Mouse (Mus musculus) kidney, adult 9 months (tissue): ENCODE results near the gene Barhl2.

Experiments used
- DNase-seq: peaks from one replicate; pipeline ENCODE4 v3.0.0; 2022

Gene Barhl2

DNA sequence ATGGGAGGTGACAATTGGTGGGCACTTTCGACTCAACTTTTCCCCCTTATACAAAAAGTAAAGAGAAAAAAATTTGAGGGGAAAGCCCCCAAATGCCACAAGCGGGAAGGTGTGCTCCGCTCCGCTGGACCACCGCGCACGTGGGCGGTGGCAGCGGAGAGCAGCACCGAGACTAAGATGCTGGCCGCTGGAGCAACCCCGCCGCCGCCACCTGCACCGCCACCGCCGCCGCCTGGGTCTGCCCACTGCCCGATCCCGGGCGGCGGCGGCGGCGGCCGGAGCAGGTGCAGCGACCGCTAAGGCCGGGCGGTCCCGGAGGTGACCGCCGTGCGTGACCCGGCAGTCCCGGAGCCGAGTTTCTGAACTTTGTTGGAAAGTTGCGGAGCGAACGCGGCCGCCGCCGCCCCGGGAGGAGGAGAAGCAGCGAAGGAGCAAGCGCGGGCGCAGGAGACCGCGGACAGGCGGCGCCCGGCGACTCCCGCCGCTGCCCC lies at the start of gene Barhl2:
TSS of gene Barhl2 (minus strand) at position 181 of the 491 bp plus-strand sequence.
- DNase-seq: no peak

DNA sequence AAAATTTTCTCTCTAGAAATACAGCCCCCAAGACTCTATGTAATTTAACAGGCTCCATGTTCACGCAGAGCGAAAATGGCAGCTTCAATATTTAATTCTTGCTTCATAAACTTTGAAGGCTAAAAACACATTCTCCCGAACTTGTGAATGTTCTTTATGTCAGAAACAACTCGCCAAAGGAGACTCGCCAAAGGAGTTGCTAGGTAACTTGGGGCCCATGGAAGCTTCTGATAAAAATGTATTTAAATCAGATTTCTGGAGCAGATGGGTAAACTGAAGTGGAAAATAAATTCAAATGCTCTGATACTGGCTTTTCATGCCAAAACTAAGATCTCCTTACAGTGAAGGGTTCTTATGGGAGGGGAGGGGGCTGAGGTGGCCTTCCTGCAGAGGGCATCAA lies 48.1 kb upstream of the Barhl2 start:
- DNase-seq: no peak

DNA sequence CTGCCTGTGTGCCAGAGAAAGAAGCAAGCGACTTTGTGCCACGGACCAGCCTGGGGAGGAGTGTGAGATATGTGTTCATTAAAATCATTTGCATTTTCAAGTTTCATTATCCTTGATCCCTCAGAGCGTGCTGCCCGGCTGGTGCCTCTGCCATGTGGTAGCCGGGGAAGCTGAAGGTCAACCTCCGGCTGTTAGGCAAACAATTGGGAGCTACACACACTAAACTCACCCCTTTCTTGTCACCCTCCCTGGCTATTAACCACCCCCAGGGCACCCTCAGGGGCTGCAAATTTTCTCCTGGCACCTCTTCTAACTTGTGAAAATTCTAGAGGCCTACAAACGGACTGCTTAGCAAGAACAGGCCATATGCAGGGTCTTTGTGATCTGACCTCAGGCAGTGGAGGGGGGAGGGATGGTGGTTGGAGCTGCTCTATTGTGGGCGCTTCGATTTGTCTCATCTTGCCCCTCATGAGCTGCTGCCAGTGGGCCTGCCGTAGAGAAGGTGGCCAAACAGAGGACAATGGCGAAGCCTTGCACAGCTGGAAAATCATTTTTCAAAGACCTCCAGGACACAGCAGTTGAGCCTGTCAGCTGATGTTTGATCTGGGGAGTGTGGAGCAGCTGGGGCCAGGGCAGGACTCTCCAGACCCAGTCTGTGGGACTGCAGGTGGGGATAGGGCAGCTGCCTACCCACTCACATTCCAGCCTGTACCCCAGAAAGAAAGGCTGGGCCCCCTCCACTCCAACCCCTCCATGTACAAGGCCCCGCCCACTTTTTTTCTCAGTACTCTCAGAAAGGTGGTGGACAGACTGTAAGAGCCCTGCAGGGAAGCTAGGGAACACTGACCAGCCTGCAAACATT lies 44.9 kb upstream of the Barhl2 start:
- no peak for DNase-seq

DNA sequence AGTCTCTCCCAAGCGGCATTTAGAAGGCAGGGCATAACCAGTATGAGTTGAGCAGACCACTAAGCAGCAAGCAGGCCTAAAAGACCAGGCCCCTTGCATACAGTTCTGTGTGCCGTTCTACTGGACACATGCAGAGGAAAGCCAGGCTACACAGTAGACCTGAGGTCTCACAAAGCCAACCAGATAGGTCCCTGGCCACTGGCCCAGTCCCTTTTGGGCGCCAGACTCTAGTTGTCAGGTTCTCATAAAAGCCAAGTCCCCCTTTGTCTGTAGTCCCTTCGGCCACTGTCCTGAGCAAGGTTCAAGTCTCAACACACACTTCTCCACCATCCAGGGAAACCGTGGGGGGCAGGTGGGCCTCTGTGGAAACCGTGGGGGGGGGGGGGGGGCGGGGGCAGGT lies 44.3 kb upstream of the Barhl2 start:
- DNase-seq: no peak

DNA sequence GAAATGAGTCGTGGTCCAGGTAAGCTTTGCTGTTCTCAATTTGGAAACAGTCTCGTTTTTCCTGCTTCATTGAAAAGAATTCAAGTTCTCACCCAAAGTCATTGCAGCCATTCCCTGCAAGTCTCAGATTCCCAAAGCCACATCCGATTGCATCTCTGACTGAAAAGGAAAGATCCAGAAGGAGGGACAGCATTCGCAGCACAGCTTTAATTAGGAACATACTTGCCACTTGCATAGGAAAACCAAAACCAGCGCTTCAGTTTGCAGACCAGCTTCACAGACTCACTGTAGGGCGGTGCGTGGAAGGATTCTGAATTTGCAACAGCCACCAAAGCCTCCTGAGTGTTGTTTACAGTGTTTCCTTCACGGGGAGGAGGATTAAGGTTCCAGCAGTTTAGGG lies 33.8 kb upstream of the Barhl2 start:
- no peak for DNase-seq

DNA sequence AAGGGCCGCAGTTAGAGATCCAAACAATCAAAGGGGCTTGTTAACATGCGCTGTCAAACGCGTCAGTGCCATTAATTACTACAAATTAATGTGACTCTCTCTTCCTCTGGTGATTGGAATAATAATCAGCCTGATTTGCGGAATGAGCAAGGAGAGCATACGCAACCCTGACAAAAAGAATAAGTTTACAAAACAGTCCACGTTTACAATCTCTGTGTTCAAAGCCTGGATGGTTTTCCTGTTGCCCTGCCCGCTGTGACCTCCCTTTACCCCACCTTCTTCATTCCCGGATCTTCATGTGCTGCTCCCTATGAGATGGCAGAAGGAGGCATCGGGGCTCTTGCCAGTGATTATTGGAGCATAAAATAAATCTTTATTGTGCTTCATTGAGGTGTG lies 14.1 kb upstream of the Barhl2 start:
- no peak for DNase-seq

DNA sequence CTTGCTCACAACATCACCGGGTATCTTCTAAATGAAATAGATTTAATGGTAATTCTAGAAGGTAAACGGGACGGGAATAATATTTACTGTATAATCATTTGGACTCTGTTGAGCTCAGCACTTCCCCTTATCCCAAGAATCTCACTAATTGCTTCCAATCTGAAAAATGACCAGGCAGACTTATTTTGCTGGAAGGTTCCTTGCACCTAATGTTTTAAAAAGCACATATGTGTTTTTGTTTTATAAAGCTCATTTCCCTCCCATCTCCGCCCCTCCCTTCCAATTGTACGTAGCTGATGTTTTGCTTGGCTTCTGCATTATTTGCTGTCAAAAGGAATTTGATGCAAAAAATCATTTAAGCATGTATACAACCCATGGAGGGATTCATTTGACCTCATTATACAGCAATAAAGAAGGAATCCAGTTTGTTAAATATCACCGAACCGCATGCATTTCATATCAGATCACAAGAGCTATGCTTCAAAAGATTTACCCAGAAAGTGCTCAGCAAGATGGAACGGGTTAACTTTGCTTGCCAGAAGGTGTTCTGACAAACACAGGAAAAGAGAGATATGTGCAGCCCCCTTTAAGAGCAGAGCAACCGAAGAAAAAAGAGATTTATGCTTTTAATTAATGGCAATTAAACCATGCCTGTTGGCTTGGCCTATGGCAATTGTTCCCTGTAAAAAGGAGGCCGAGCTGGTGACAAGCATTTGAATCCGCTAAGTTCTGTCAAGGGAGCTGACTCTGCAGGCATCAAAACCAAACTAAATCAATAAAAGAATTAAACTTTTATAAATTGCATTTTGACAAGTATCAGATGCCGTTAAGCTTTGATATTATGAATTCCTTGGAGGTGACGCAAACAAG lies 13.5 kb upstream of the Barhl2 start:
- no peak for DNase-seq

DNA sequence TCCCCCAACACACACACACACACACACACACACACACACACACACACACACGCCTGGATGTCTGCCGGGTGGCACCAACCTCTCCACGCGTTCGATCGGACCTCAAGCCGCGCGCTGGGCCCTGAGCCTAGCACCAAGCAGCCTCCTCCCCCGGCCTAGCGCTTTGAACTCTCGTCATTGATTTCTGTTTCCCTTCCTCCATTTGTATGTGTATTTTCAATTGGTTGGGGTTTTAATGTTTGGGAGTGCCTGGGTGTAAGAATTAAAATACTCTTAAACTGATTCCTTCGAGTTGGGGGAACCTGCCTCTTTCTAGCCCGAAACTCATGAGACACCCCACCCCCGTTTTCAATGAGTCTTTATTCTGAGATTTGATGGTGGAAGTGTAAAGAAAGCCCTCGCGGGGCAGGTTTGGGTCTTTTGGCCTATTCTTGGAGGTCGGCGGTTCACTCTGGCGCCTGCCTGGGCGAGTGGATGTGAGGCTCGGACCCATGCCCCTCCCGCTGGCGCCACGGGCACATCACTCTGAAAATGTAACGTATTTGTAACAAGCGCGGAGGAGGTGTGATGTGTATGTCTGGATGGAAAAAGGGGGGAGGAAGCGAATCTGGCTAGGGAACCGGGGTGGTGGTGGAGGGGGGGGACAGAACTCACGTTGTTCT lies 7.3 kb upstream of the Barhl2 start:
- DNase-seq: no peak

DNA sequence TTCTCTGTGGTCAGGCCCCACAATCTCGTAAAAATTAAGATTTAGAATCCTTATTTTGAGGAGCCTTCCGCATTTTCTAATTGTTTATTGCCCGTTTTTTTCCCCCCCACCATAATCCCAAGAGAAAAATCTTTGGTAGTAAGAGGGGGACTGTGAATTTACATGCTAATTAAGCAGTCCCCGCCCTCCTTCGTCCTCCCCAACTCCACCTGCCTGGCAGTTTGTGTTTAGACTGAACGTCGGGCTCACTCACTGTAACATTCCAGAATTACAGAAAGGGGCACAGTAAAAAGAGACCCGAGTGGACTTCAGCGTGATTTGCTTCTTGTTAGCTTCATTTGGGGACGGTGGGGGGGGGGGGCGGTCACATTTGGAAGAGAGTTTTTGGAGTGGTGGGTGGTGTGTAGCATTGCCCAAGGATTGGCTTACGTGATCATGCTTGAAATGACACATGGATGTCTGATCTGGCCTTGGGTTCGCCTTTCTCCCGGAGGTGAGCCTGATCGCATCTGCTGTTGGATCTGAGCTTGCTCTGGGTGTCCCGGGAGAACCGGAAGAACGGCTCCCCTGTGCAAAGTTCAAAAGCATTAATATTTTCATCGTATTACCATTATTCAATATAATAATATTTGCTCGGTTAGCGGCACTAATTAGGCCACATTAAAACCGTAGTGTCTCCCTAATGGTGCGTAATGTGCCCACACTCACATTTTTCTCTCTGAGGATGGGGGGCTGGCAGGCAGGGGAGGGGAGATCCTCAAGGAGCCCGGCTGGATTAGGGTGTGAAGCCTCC lies 6.6 kb upstream of the Barhl2 start:
- DNase-seq: no peak

DNA sequence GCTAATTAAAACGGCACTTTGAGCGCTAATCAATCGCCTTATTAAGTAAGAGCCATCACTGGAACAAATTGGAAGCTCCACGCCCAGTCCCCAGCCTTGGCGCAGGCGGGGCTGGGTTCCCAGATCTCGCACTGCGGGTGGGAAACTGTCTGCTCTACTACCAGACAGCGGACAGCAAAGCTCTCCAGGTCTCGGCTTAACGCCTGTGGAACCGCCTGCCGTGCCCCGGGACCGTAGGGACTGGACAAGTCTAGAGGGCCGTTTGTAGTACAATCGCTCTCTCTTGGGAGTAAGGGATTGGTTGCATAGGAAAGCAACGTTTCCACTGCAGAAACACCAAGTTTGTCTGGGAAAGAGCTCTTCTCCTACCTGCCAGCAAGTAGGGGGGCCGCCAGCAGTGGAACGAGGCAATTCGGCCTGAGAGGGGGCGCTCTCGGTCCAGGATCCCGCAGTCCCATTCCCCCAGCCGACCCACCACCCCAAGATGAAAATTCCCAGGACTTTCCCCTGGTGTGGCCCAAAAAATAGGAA lies 5.8 kb upstream of the Barhl2 start:
- DNase-seq: no peak

DNA sequence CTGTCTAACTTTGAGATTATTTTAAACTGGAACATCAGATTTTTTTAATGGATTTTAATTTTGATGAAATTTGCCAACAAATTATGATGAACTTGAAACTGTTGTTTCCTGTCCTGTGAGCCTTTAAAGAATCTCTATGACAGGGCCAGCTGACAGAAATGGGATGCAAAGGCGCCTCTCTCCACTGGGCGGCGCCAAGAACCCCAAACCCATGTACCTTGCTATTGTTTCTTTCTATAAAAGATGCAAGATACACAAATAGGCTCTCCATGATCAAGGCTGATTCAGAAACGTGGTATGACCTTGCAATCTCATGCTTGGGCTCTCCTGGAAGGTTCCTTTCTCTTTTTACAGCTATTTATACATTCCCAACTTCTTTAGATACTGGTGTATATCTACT lies 3.9 kb upstream of the Barhl2 start:
- DNase-seq: peak; percentile 60

DNA sequence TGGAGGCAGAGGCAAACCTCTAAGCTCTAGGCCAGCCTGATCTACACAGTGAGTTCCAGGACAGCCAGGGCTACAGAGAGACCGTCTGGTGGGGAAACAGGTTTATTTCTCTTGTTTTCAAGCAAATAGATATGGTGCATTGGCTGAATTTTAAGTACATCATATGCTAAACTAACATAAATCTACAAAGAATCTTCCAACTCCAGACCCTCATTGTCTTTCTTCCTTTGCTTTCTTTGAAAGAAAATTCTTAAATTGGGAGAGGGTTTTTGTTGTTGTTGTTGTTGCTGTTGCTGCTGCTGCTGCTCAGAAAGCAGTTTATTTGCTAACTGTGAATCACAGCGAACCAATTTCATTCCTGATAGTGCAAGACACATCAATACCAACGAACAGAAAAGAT lies 3.5 kb upstream of the Barhl2 start:
- DNase-seq: no peak

DNA sequence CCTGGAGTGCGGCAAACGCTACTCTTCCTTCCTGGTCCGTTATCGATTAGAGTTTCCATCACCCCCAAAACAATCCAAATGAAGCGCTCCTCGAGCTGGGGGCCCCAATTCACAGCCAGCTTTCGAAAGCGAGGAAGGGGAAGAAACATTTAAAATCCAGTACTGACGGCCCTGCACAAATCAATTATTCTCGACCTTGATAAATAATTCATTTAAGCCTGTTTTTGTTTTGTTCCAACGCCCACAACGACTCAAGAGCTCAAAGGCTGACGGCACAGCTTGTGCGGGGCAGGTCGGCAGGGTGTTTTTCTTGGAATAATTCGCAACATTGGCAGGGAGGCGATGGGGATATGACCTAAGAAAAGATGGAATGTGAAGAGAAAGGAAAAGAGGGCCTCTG lies 2.6 kb upstream of the Barhl2 start:
- DNase-seq: no peak

DNA sequence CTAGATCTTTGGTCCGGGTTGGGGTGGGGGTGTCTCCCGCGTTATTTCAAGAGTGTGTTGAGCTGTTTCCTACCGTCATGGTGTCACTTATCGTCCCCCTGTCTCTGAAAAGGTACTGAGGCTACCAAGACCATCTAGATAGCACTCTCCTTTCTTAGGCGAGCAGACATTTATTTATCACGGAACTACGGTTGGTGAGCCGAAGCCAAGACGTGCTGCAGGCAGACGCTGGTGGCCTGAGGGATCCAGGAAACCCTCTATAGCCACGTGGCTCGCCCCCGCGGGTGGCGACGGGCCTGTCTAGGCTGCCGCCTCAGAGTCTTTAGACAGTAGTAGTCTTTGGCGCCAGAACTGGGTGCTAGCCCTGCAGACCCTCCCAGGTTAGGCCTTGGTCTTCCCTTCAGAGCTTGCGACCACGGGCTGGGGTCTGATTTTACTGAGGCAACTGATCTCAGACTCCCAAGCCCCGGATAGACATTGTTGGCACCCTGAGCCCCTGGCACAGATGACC lies 2.1 kb upstream of the Barhl2 start:
- no peak for DNase-seq

DNA sequence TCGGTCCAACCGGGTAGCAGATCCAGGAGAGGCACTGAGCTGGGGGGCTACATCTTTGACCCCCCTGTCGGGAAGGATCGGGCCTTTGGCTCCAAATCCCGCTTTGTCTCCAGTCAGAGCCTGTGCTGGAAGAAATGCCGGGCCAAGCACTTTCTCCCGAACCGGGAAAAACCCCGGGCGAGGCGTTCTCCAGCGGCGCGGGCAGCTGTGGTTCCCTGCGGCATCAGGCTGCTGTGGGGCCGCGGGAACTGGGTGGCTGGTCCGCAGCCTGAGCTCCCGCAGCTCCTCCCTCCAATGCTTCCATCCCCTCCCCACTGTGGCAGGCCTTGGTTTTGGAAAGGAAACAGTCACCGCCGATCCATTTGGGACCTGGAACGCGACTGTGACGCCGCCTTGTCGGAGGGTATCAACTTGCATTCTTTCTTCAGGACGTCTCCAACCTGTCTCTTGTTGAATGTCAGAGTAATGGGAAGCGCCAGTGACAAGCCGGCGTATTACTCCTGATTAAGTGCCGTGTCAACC lies 1.2 kb upstream of the Barhl2 start:
- no peak for DNase-seq

DNA sequence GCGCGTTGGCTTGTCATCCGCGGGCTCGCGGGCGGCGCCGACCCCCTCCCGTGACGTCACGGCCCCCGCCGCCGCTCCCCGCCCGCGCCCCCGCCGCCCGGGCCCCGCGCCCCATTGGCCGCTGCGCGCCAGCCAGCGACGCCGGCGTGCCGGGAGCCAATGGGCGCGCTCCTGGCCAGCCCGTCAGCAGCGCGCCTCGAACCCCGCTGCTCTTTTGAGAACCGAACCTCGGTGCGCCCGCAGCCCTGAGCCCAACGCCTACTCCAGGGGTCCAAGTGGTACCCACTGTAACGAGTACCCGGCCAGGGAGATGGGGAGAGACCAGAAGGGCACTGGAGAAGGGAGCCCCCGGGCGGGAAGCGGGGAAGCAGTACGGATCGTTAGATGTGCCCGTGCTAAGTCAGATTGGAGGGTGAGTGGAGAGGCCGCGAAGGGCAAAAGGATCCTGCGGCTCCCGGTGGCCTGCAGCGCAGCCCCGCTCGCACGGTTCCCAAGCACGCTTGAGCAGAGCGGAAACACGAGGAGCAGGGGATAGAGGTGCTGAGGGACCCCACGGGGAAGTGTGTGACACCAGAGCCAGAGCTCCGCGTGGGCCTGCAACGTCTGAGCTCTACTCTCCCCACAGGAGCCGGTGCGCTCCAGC lies 632 bp upstream of the Barhl2 start:
- DNase-seq: no peak

DNA sequence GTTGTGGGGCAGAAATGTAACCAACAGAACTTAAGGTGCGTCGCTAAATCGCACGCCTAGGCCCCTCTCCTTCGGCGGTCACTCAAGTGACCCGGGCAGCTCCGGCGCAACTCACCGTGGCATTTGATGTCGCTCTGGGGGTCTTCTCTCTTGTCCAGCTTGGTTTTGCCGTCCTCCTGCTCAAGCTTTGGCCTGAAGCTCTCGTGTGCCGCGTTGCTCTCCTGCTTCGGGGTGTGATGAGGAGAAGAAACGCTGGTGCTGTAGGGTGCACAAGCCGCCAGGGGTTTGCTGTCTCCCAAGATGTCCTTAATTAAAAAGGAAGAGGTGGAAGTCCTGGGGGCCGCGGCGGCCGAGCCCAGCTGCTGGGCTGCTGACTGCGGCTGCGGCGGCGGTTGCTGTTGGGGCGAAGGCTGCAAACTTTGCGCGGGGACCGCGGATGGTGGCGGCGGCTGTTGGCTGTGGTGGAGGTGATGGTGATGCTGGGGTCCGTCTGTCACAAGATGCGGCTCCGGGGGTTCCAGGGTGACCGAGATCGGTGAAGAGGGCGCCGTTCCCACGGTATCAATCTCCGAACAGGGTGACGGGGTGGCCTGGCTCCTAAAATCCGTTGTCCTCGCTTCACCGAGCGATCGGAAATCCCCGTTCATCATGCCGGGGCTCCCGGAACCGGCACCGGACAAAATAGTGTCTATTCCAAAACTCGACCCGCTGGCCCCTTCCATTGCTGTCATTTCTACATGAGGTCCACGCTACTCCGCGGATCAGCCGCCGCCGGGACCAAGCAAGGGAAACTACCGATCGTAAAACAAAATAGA lies 648 bp downstream of the Barhl2 start:
- DNase-seq: no peak

DNA sequence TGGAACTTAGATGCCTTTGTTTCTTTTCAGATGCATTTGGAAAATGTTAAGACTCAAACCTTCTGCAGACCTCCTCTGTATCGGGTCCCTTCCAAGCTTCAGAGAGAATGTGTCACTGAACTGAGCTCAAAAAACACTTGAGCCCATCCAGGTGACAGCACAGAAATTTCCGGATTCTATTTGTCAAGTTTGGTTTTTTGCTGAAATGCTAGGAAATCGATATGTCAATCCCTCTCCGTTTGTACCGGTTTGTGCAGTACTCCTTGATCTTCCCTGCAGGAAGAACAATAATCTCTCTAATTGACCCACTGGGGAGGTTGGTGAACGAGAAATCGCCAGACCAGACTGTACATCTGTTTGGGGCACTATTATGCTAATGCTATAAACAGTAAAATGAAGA lies 2.0 kb downstream of the Barhl2 start:
- DNase-seq: no peak

DNA sequence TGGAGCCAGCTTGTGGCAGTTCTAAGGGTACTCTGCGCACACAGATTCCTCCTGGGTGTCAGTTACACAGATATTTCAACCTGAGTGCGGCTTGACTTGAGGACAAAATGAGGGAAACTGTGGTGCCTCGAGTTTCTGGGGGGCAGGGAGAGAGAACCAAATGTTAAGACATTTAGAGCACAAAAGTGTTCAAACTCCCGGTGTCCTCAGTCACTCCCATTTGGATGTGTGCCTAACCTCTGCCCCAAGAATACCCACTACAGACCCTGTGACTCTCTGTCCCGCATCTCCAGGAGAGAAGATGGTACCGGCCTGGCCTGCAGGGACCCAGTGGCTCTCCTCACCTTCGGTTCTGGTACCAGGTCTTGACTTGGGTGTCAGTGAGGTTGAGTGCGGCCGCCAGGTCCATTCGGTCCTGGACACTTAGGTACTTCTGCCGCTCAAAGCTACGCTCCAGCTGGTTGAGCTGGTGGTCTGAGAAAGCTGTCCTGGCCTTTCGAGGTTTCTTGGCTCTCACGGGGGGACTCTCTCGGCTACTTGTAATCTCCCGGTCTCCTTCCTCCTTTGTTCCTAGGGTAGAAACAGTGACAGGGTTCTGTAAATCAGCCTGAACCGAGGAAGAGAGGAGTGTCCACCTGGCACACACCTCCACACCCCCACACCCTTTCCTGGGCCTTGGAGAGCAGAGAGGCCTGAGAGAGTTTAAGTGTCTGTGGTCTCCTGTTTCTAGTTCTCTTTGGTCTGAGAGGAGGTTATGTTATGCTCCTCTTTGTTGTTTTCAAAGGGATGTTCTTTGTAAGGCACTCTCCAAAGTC lies 2.7 kb downstream of the Barhl2 start:
- DNase-seq: no peak
